Mouse (Mus musculus): ENCODE measurements around the gene Lurap1l.

DNA sequence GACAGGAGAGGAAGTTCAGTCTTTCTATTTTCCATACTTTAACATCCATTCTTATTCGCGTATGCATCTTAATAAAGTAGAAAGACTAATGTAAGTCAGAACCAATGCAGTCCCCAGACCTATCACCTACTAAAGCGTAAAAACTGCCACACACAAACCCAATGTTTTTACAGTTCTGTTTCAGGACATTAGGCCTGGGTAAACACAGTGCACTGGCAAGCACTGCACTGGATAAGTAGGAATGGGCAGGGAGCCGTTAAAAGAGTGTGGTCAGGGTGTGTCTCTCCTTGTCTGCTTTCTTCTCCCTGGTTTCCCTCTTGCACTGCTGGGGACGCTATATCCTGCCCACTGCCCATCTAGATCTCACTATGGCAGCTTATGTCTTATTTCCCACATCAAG lies 2.5 kb upstream of the Lurap1l start:
- TF ChIP-seq POLR2A (IDR thresholded peaks at IDR 0.05; ENCODE audit: low read depth, low read length) = no peak
- no peak for TF ChIP-seq CTCF (conservative IDR thresholded peaks at IDR 0.05; ENCODE audit: insufficient read depth, insufficient read length, low read depth, low read length)

All from kidney, adult 2 months (tissue).